Mouse (Mus musculus): Measurements from ENCODE around the gene Gpkow.
"Not testable (repeated sequence)": the region's sequence is repeated elsewhere in the genome, so short reads cannot be mapped to it uniquely, and the experiment has no call there.

DNA sequence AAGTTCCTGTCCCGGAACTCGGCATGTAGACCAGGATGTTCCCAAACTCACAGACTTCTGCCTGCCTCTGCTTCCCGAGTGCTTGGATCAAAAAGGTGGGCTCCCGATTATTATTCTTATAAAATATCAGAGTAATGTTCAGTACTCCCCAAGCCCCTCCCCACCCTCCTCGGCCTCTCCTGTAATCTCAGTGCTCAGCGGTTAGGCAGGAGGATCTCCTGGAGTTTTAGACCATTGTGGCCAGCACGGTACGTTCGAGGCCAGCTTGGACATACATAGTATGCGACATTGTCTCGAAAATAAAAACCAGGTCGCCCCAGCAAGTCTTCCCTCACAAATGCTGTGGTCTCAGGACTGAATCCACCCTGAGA is 16.8 kb downstream of the Gpkow start:
- not testable (repeated sequence) for TF ChIP-seq CTCF (IDR thresholded peaks at IDR 0.05; ENCODE audit: control insufficient read depth, insufficient read depth, insufficient read length); MYOG (IDR thresholded peaks at IDR 0.05; ENCODE audit: control insufficient read depth, extremely low read depth, insufficient read length); MAX (IDR thresholded peaks at IDR 0.05)

Data from C2C12 (cell line).